Mouse (Mus musculus) CH12.LX (cell line): ENCODE results near the gene Aspdh.
A peak's percentile ranks its signal among the peaks of the same experiment; 100 is the strongest.

Experiments used
- BHLHE40 ChIP-seq: IDR thresholded peaks from 2 replicates; pipeline ENCODE4 v1.6.1; 2011; ENCODE audit warnings: mild to moderate bottlenecking, low read depth, low read length, improper control_type of control experiment
- CTCF ChIP-seq, 2 experiments: IDR thresholded peaks in 1 of 2; conservative IDR thresholded peaks in 1 of 2; 2 replicates each; pipeline ENCODE4 v1.5.1; 2011 to 2012; ENCODE audit warnings: low read depth in 2 of 2, low read length in 2 of 2, improper control_type of control experiment in 1 of 2, inconsistent platforms in 1 of 2, mild to moderate bottlenecking in 1 of 2, moderate library complexity in 1 of 2
- E2F4 ChIP-seq: IDR thresholded peaks from 2 replicates; pipeline ENCODE4 v1.6.1; 2011; ENCODE audit warnings: low read depth, low read length, improper control_type of control experiment; ENCODE audit not compliant: insufficient replicate concordance
- MEF2A ChIP-seq: IDR thresholded peaks from 2 replicates; pipeline ENCODE4 v1.6.1; 2014; ENCODE audit warnings: low read depth, mild to moderate bottlenecking, inconsistent platforms, low read length, improper control_type of control experiment, borderline replicate concordance
- NELFE ChIP-seq: IDR thresholded peaks from 2 replicates; pipeline ENCODE4 v1.6.1; 2011; ENCODE audit warnings: low read depth, low read length, improper control_type of control experiment
- NRF1 ChIP-seq: IDR thresholded peaks from 2 replicates; pipeline ENCODE4 v1.6.1; 2014; ENCODE audit warnings: low read depth, mild to moderate bottlenecking, inconsistent platforms, low read length, improper control_type of control experiment, moderate library complexity
- POLR2A ChIP-seq: IDR thresholded peaks from 2 replicates; pipeline ENCODE4 v1.6.1; 2011; ENCODE audit warnings: low read depth, mild to moderate bottlenecking, improper control_type of control experiment, low read length
- POLR2AphosphoS2 ChIP-seq: IDR thresholded peaks from 2 replicates; pipeline ENCODE4 v1.6.1; 2011; ENCODE audit warnings: low read depth, low read length, improper control_type of control experiment
- SIN3A ChIP-seq: IDR thresholded peaks from 2 replicates; pipeline ENCODE4 v1.6.1; 2012; ENCODE audit warnings: low read length, improper control_type of control experiment, inconsistent platforms
- SMC3 ChIP-seq: IDR thresholded peaks from 2 replicates; pipeline ENCODE4 v1.6.1; 2011; ENCODE audit warnings: low read depth, low read length, improper control_type of control experiment
- TBP ChIP-seq: conservative IDR thresholded peaks from 2 replicates; pipeline ENCODE4 v1.6.1; 2011; ENCODE audit warnings: low read depth, low read length, improper control_type of control experiment
- USF1 ChIP-seq: IDR thresholded peaks from 2 replicates; pipeline ENCODE4 v1.6.1; 2014; ENCODE audit warnings: low read depth, mild to moderate bottlenecking, inconsistent platforms, low read length, improper control_type of control experiment
- ZC3H11A ChIP-seq: IDR thresholded peaks from 2 replicates; pipeline ENCODE4 v1.6.1; 2012; ENCODE audit warnings: low read depth, mild to moderate bottlenecking, inconsistent platforms, low read length, improper control_type of control experiment

GRCm38 (mm10) chr7:44501563-44502115, 36.4 kb downstream of the Aspdh start:
- TF ChIP-seq MEF2A (no peak; the same call in 1 of the 2 replicates), CTCF (conservative IDR thresholded peaks at IDR 0.05 in 1 of 2, IDR thresholded peaks at IDR 0.05 in 1 of 2; ENCODE audit: low read depth in 2 of 2, low read length in 2 of 2) (peak; percentile 60 to 80; a peak in 3 of 4 replicates), POLR2A (no peak), POLR2AphosphoS2 (no peak), NELFE (peak; percentile 29; the same call in 1 of the 2 replicates), USF1 (no peak), SMC3 (peak; percentile 89), TBP (no peak), E2F4 (no peak), NRF1 (no peak), ZC3H11A (no peak; the same call in 1 of the 2 replicates), SIN3A (0 out of 2 replicates have a peak, but pooled peaks have one; percentile 31), BHLHE40 (no peak)
